Mouse (Mus musculus) forebrain, embryonic 14.5 days (tissue): ENCODE data around the gene Gm49450. TPM values are rescaled to one million over a fixed set of nuclear protein-coding genes. Genes with fewer than 3 reads are reported as not detected.
A peak's percentile ranks its signal among the peaks of the same experiment; 100 is the strongest.
"Not testable (repeated sequence)": the region's sequence is repeated elsewhere in the genome, so short reads cannot be mapped to it uniquely, and the experiment has no call there.

Source experiments
- ATAC-seq: fragments of 200-750 bp; cut with Nextera tagmentation; 2 replicates; pipeline ENCODE4 v1.8.0; 2017; ENCODE audit warnings: mild to moderate bottlenecking, moderate library complexity
- DNase-seq: peaks from one replicate; pipeline ENCODE4 v3.0.0-alpha.2; 2015; ENCODE audit warnings: low spot score
- H3K27ac ChIP-seq: fragments of 300-500 bp; sonication (generic); 2 replicates; pipeline ENCODE4 v1.5.1; 2014; ENCODE audit warnings: low read depth, mild to moderate bottlenecking, control low read depth, low read length, moderate library complexity
- H3K27me3 ChIP-seq: fragments of 300-500 bp; sonication (generic); replicated peaks from 2 replicates; pipeline ENCODE4 v1.6.1; 2014; ENCODE audit warnings: low read length, control low read depth, mixed read lengths; ENCODE audit not compliant: control insufficient read depth, insufficient read depth
- H3K36me3 ChIP-seq: fragments of 300-500 bp; sonication (generic); 2 replicates; pipeline ENCODE4 v1.6.1; 2014; ENCODE audit warnings: low read length, control low read depth; ENCODE audit not compliant: control insufficient read depth, insufficient read depth
- H3K4me1 ChIP-seq: fragments of 300-500 bp; sonication (generic); 2 replicates; pipeline ENCODE4 v1.6.1; 2014; ENCODE audit warnings: antibody characterized with exemption, low read length, control low read depth; ENCODE audit not compliant: control insufficient read depth, insufficient read depth
- H3K4me2 ChIP-seq: fragments of 300-500 bp; sonication (generic); 2 replicates; pipeline ENCODE4 v1.6.1; 2014; ENCODE audit warnings: mild to moderate bottlenecking, control low read depth, low read length
- H3K4me3 ChIP-seq: fragments of 300-500 bp; sonication (generic); 2 replicates; pipeline ENCODE4 v1.5.1; 2014; ENCODE audit warnings: low read depth, low read length, control low read depth
- H3K9ac ChIP-seq: fragments of 300-500 bp; sonication (generic); 2 replicates; pipeline ENCODE4 v1.6.1; 2014; ENCODE audit warnings: mild to moderate bottlenecking, low read length, control low read depth, moderate library complexity
- H3K9me3 ChIP-seq: fragments of 300-500 bp; sonication (generic); replicated peaks from 2 replicates; pipeline ENCODE4 v1.6.1; 2016; ENCODE audit warnings: low read length, control low read depth, mixed read lengths; ENCODE audit not compliant: control insufficient read depth
- WGBS: fragments of 180-500 bp; shearing (Covaris S2); extraction: QIAGEN DNeasy Blood & Tissue Kit; methylation state at CpG from one replicate; pipeline ENCODE4 v1.1.7; 2014; 5-methylcytosine and 5-hydroxymethylcytosine counted together
- polyA plus RNA-seq: library from polyadenylated mRNA; unstranded; fragments of >200 nt; fragmentation: Nextera tagmentation; extraction: Ambion mirVana; gene quantifications from 2 replicates; pipeline ENCODE4 v1.2.1, GENCODE M21; 2014

Gene Gm49450
- polyA plus RNA-seq, 1 experiment from 2014 or later, result not detected

GRCm38 (mm10) chr15:98977759-98978408, 24.5 kb upstream of the Gm49450 start:
- Histone ChIP-seq H3K36me3 (no peaks in the 10 kb centered on the region), H3K9me3 (no peaks in the 10 kb centered on the region), H3K4me1 (peaks cover 26% of the 10 kb centered on the region), H3K27me3 (no peaks in the 10 kb centered on the region), H3K4me2 (peak overlapping the region; percentile 43), H3K9ac (peak overlapping the region; percentile 46), H3K27ac (peak overlapping the region; percentile 90), H3K4me3 (peak overlapping the region; percentile 11; the same call in 1 of the 2 replicates)
- DNase-seq, result peak; percentile 89
- peak; percentile 74 for ATAC-seq
- WGBS, result 30% methylated on average over 14 of the region's 14 CpGs

GRCm38 (mm10) chr15:98976763-98977758, 23.7 kb upstream of the Gm49450 start:
- H3K36me3 ChIP-seq, result no peaks in the 10 kb centered on the region
- no peaks in the 10 kb centered on the region for H3K9me3 ChIP-seq
- H3K27me3 ChIP-seq, result no peaks in the 10 kb centered on the region
- peak overlapping the region; percentile 90 for H3K27ac ChIP-seq
- DNase-seq (no peak), ATAC-seq (peak; percentile 35; the same call in 1 of the 2 replicates)
- H3K4me1 ChIP-seq, result peaks cover 23% of the 10 kb centered on the region
- H3K4me3 ChIP-seq, result peak overlapping the region; percentile 11; the same call in 1 of the 2 replicates
- peak overlapping the region; percentile 43 for H3K4me2 ChIP-seq
- H3K9ac ChIP-seq, result peak overlapping the region; percentile 46; the same call in 1 of the 2 replicates
- WGBS, result 57% methylated on average over 21 of the region's 21 CpGs

GRCm38 (mm10) chr15:98973015-98973614, 19.8 kb upstream of the Gm49450 start:
- Histone ChIP-seq H3K27ac (peak overlapping the region; percentile 46), H3K4me2 (no peak overlapping the region), H3K9me3 (no peaks in the 10 kb centered on the region), H3K27me3 (no peaks in the 10 kb centered on the region), H3K4me3 (no peak overlapping the region), H3K9ac (no peak overlapping the region), H3K4me1 (peaks cover 52% of the 10 kb centered on the region), H3K36me3 (no peaks in the 10 kb centered on the region)
- 88% methylated on average over 9 of the region's 9 CpGs for WGBS
- no peak for ATAC-seq
- DNase-seq, result no peak

GRCm38 (mm10) chr15:98971576-98972320, 18.4 kb upstream of the Gm49450 start:
- H3K4me2 ChIP-seq, result peak overlapping the region; percentile 49
- peaks cover 40% of the 10 kb centered on the region for H3K4me1 ChIP-seq
- peak overlapping the region; percentile 56 for H3K9ac ChIP-seq
- ATAC-seq, result peak; percentile 27
- H3K27me3 ChIP-seq, H3K9me3 ChIP-seq, DNase-seq, H3K36me3 ChIP-seq: not testable (repeated sequence)
- H3K4me3 ChIP-seq, result peak overlapping the region; percentile 14
- whole genome bisulfite sequencing, result 63% methylated on average over 15 of the region's 15 CpGs
- peak overlapping the region; percentile 97 for H3K27ac ChIP-seq

GRCm38 (mm10) chr15:98971111-98971510, 17.8 kb upstream of the Gm49450 start:
- Histone ChIP-seq H3K9me3 (no peaks in the 10 kb centered on the region), H3K9ac (peak overlapping the region; percentile 56), H3K27ac (peak overlapping the region; percentile 97), H3K4me2 (peak overlapping the region; percentile 49), H3K4me1 (peaks cover 38% of the 10 kb centered on the region), H3K36me3 (no peaks in the 10 kb centered on the region), H3K27me3 (no peaks in the 10 kb centered on the region), H3K4me3 (peak overlapping the region; percentile 14)
- DNase-seq (peak; percentile 95), ATAC-seq (peak; percentile 60)
- 4% methylated on average over 4 of the region's 4 CpGs for WGBS

- Histone ChIP-seq H3K27ac (peak overlapping the region; percentile 97), H3K9me3 (no peaks in the 10 kb centered on the region), H3K4me1 (peaks cover 38% of the 10 kb centered on the region), H3K36me3 (no peaks in the 10 kb centered on the region), H3K27me3 (no peaks in the 10 kb centered on the region), H3K4me2 (peak overlapping the region; percentile 37), H3K4me3 (0 out of 2 replicates have a peak overlapping the region, but pooled peaks have one; percentile 1), H3K9ac (peak overlapping the region; percentile 56)
- DNase-seq (peak; percentile 59), ATAC-seq (peak; percentile 40; the same call in 1 of the 2 replicates)
- 2% methylated on average over 16 of the region's 16 CpGs for WGBS
Observed at GRCm38 (mm10) chr15:98969372-98970101, 16.2 kb upstream of the Gm49450 start.

GRCm38 (mm10) chr15:98968701-98969371, 15.5 kb upstream of the Gm49450 start:
- Histone ChIP-seq H3K4me2 (peak overlapping the region; percentile 37), H3K4me1 (peaks cover 38% of the 10 kb centered on the region), H3K27me3 (no peaks in the 10 kb centered on the region), H3K9ac (peak overlapping the region; percentile 56), H3K4me3 (0 out of 2 replicates have a peak overlapping the region, but pooled peaks have one; percentile 1), H3K36me3 (no peaks in the 10 kb centered on the region), H3K27ac (peak overlapping the region; percentile 97), H3K9me3 (no peaks in the 10 kb centered on the region; the same call in 1 of the 2 replicates)
- WGBS, result 1% methylated on average over 12 of the region's 12 CpGs
- DNase-seq (peak; percentile 97), ATAC-seq (peak; percentile 87)
